Mouse (Mus musculus): ENCODE data around the gene Cnep1r1.

Gene Cnep1r1

GRCm38 (mm10) chr8:88118456-88119036 is at the start of gene Cnep1r1:
Gene Cnep1r1 (plus strand): TSS chr8:88118769.
- DNase-seq (ENCODE audit: low spot score) = peak; percentile 98

- no peak for DNase-seq (ENCODE audit: low spot score)
These were observed 36.4 kb upstream of the Cnep1r1 start for GRCm38 (mm10) chr8:88082183-88082582.

GRCm38 (mm10) chr8:88088006-88088405 is 30.6 kb upstream of the Cnep1r1 start:
- DNase-seq (ENCODE audit: low spot score) = no peak

GRCm38 (mm10) chr8:88091661-88092060 is 26.9 kb upstream of the Cnep1r1 start:
- no peak for DNase-seq (ENCODE audit: low spot score)

GRCm38 (mm10) chr8:88093367-88093766 is 25.2 kb upstream of the Cnep1r1 start:
- DNase-seq (ENCODE audit: low spot score) = no peak

GRCm38 (mm10) chr8:88098856-88099255 is 19.7 kb upstream of the Cnep1r1 start:
- no peak for DNase-seq (ENCODE audit: low spot score)

GRCm38 (mm10) chr8:88099526-88099925 is 19.0 kb upstream of the Cnep1r1 start:
- peak; percentile 43 for DNase-seq (ENCODE audit: low spot score)

GRCm38 (mm10) chr8:88109241-88109640 is 9.3 kb upstream of the Cnep1r1 start:
- DNase-seq (ENCODE audit: low spot score) = no peak

- no peak for DNase-seq (ENCODE audit: low spot score)
These were observed 507 bp downstream of the Cnep1r1 start for GRCm38 (mm10) chr8:88119076-88119475.

- DNase-seq (ENCODE audit: low spot score) = peak; percentile 17
These were observed 6.3 kb downstream of the Cnep1r1 start for GRCm38 (mm10) chr8:88124850-88125249.

- no peak for DNase-seq (ENCODE audit: low spot score)
These were observed 10.8 kb downstream of the Cnep1r1 start for GRCm38 (mm10) chr8:88129397-88129796.

GRCm38 (mm10) chr8:88130754-88131317 is 12.3 kb downstream of the Cnep1r1 start:
- no peak for DNase-seq (ENCODE audit: low spot score)

GRCm38 (mm10) chr8:88137748-88138484 is 19.3 kb downstream of the Cnep1r1 start, which contains the start of gene Heatr3:
Gene Heatr3 (plus strand): TSS chr8:88137855.
- DNase-seq (ENCODE audit: low spot score) = peak; percentile 94

- DNase-seq (ENCODE audit: low spot score) = no peak
These were observed 20.7 kb downstream of the Cnep1r1 start for GRCm38 (mm10) chr8:88139256-88139655.

- DNase-seq (ENCODE audit: low spot score) = no peak
These were observed 23.1 kb downstream of the Cnep1r1 start for GRCm38 (mm10) chr8:88141629-88142028.

- no peak for DNase-seq (ENCODE audit: low spot score)
These were observed 25.5 kb downstream of the Cnep1r1 start for GRCm38 (mm10) chr8:88144041-88144440.

GRCm38 (mm10) chr8:88150910-88151371 is 32.4 kb downstream of the Cnep1r1 start:
- DNase-seq (ENCODE audit: low spot score) = no peak

GRCm38 (mm10) chr8:88160237-88160995 is 41.8 kb downstream of the Cnep1r1 start:
- DNase-seq (ENCODE audit: low spot score) = no peak

GRCm38 (mm10) chr8:88161439-88161838 is 42.9 kb downstream of the Cnep1r1 start:
- peak; percentile 64 for DNase-seq (ENCODE audit: low spot score)

- peak; percentile 14 for DNase-seq (ENCODE audit: low spot score)
These were observed 56.7 kb downstream of the Cnep1r1 start for GRCm38 (mm10) chr8:88175264-88175663.

- DNase-seq (ENCODE audit: low spot score) = no peak
These were observed 58.7 kb downstream of the Cnep1r1 start for GRCm38 (mm10) chr8:88177291-88177690.

GRCm38 (mm10) chr8:88183121-88183520 is 64.6 kb downstream of the Cnep1r1 start:
- DNase-seq (ENCODE audit: low spot score) = no peak
